Mouse (Mus musculus): ENCODE measurements at regions not wholly inside any gene's neighbourhood (a gene's known extent, or its start where the extent isn't known, plus 50 kb on each side); places are given as distances from the start of the nearest gene placed in this dataset.

GRCm38 (mm10) chr1:57497489-57498037 is 90.7 kb upstream of the Tyw5 start:
- Histone ChIP-seq H3K9ac (ENCODE audit: low read length) (no peak overlapping the region), H3K36me3 (ENCODE audit: control insufficient read depth, insufficient read depth, low read length) (no peaks in the 10 kb centered on the region), H3K9me3 (replicated peaks; ENCODE audit: control insufficient read depth, low read length) (no peaks in the 10 kb centered on the region), H3K27me3 (ENCODE audit: control insufficient read depth, insufficient read depth, low read length) (no peaks in the 10 kb centered on the region), H3K27ac (ENCODE audit: low read length) (no peak overlapping the region), H3K4me3 (replicated peaks; ENCODE audit: low read length) (no peak overlapping the region), H3K4me1 (ENCODE audit: control insufficient read depth, insufficient read depth, low read length) (no peaks in the 10 kb centered on the region), H3K4me2 (ENCODE audit: low read depth, low read length) (no peak overlapping the region)
- ATAC-seq (ENCODE audit: insufficient read depth, low FRiP score) = no peak
- 52% methylated on average over 8 of the region's 8 CpGs for WGBS

DNA sequence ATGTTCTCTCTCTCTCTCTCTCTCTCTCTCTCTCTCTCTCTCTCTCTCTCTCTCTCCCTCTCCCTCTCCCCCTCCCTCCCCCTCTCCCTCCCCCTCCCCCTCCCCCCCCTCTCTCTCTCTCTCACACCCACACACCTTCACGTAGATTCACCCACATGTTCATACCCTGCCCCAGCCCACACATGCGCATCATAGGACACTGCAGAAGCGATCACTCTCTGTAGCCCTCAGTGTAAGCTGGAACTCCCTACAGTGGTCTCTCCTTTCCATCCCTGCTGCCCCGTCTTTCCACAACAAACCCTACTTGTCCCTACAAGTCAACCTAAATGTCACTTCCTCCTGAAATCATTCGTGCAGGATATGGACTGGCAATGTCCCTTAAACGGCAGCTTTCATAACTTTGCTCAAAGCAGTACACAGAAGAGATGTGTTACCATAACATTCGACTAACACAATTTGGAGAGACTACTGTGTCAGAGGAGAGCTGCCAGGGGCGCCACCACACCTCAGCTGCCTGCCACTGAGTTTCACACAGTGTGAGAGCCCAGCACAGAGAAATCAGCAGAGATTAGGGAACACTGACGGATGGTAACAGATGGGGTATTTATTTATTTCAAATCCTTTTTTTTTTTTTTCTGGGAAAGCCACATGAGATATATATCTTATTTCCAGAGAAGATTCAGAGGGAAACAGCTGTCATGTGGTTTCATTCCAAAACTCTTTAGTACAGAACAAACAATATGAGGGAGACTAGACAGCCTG is 103.6 kb upstream of the Tyw5 start:
- Histone ChIP-seq H3K36me3 (ENCODE audit: control insufficient read depth, insufficient read depth, low read length) (no peaks in the 10 kb centered on the region), H3K9ac (ENCODE audit: low read length) (no peak overlapping the region), H3K27ac (ENCODE audit: low read length) (no peak overlapping the region), H3K4me3 (replicated peaks; ENCODE audit: low read length) (no peak overlapping the region), H3K4me2 (ENCODE audit: low read depth, low read length) (peak overlapping the region; percentile 4; the same call in 1 of the 2 replicates), H3K27me3 (ENCODE audit: control insufficient read depth, insufficient read depth, low read length) (no peaks in the 10 kb centered on the region), H3K9me3 (replicated peaks; ENCODE audit: control insufficient read depth, low read length) (no peaks in the 10 kb centered on the region), H3K4me1 (ENCODE audit: control insufficient read depth, insufficient read depth, low read length) (no peaks in the 10 kb centered on the region)
- 61% methylated on average over 9 of the region's 9 CpGs for WGBS
- no peak for ATAC-seq (ENCODE audit: insufficient read depth, low FRiP score)

DNA sequence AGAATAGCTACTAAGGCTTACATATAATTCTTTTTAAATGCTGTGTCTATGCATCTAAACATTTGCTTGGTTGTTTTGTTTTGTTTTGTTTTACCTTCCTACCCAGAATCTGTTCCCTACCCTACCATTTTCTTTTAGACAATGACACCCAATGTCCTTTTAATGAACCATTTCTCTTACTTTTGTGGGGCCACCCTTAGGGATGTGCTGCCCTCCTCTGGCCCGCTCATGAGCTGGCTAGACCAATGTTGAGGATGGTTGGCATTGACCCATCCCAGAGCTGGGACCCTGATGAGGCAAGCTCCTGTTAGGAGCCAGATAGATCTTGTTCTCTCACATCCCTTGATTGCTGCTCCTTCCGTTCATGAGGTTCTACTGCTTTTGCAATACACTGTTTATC is 105.0 kb upstream of the Tyw5 start:
- Histone ChIP-seq H3K27me3 (ENCODE audit: control insufficient read depth, insufficient read depth, low read length) (no peaks in the 10 kb centered on the region), H3K4me1 (ENCODE audit: control insufficient read depth, insufficient read depth, low read length) (no peaks in the 10 kb centered on the region), H3K36me3 (ENCODE audit: control insufficient read depth, insufficient read depth, low read length) (no peaks in the 10 kb centered on the region), H3K9ac (ENCODE audit: low read length) (no peak overlapping the region), H3K9me3 (replicated peaks; ENCODE audit: control insufficient read depth, low read length) (no peaks in the 10 kb centered on the region), H3K4me2 (ENCODE audit: low read depth, low read length) (no peak overlapping the region), H3K4me3 (replicated peaks; ENCODE audit: low read length) (no peak overlapping the region), H3K27ac (ENCODE audit: low read length) (no peak overlapping the region)
- no peak for ATAC-seq (ENCODE audit: insufficient read depth, low FRiP score)
- 91% methylated on average over 2 of the region's 2 CpGs for WGBS

- no peak overlapping the region for H3K4me2 ChIP-seq (ENCODE audit: low read depth, low read length)
- H3K4me1 ChIP-seq (ENCODE audit: control insufficient read depth, insufficient read depth, low read length) = no peaks in the 10 kb centered on the region
- WGBS = 52% methylated on average over 3 of the region's 3 CpGs
- ATAC-seq (ENCODE audit: insufficient read depth, low FRiP score) = no peak
- no peaks in the 10 kb centered on the region for H3K36me3 ChIP-seq (ENCODE audit: control insufficient read depth, insufficient read depth, low read length)
- H3K27me3 ChIP-seq (ENCODE audit: control insufficient read depth, insufficient read depth, low read length) = no peaks in the 10 kb centered on the region
- no peak overlapping the region for H3K9ac ChIP-seq (ENCODE audit: low read length)
- H3K9me3 ChIP-seq (replicated peaks; ENCODE audit: control insufficient read depth, low read length) = no peaks in the 10 kb centered on the region
- no peak overlapping the region for H3K4me3 ChIP-seq (replicated peaks; ENCODE audit: low read length)
- H3K27ac ChIP-seq (ENCODE audit: low read length) = no peak overlapping the region
Measured at GRCm38 (mm10) chr1:57512516-57512915, 105.6 kb upstream of the Tyw5 start.

DNA sequence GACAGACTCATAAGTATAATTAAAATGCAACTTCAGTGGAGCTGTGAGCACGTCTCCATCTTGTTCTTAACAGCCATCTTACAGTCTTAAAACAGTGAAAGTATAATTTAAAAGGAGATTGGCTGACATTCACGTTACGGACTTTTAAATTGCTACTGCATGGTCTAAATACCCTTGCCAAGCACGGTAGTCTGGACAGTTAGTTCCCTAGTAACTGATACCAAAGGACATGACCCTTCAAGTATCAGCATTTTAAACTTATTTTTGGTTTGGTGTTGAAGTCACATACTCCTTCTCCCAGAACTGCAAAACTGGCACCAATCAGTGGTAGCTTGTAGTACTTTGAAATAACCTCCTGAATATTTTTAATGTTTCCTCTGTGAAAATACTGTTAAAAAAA is 119.1 kb upstream of the Tyw5 start:
- H3K36me3 ChIP-seq (ENCODE audit: control insufficient read depth, insufficient read depth, low read length) = no peaks in the 10 kb centered on the region
- H3K27ac ChIP-seq (ENCODE audit: low read length) = no peak overlapping the region
- no peaks in the 10 kb centered on the region for H3K27me3 ChIP-seq (ENCODE audit: control insufficient read depth, insufficient read depth, low read length)
- no peak overlapping the region for H3K4me2 ChIP-seq (ENCODE audit: low read depth, low read length)
- H3K9me3 ChIP-seq (replicated peaks; ENCODE audit: control insufficient read depth, low read length) = no peaks in the 10 kb centered on the region
- no peaks in the 10 kb centered on the region for H3K4me1 ChIP-seq (ENCODE audit: control insufficient read depth, insufficient read depth, low read length)
- ATAC-seq (ENCODE audit: insufficient read depth, low FRiP score) = no peak
- WGBS = 73% methylated on average over 4 of the region's 4 CpGs
- H3K9ac ChIP-seq (ENCODE audit: low read length) = no peak overlapping the region
- H3K4me3 ChIP-seq (replicated peaks; ENCODE audit: low read length) = no peak overlapping the region

DNA sequence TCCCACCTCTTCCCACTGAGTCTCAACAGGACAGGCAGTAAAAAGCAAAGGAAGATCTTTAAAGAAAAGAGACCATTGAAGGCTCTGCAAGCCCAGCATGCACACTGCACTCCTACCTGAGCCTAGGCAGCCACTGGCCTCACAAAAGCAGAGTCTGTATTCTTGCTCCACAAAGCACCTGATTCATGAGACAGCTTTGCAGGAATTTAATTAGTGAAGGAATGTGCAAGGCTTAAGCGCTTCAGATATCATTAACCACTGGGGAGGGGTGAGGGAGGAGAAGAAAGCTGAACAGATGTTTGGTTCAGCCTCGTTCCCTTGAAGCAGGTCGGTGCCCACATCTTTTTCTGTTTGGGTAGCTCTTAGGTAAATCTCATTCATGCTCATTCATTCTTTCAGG is 121.8 kb upstream of the Tyw5 start:
- no peaks in the 10 kb centered on the region for H3K27me3 ChIP-seq (ENCODE audit: control insufficient read depth, insufficient read depth, low read length)
- no peaks in the 10 kb centered on the region for H3K36me3 ChIP-seq (ENCODE audit: control insufficient read depth, insufficient read depth, low read length)
- no peak overlapping the region for H3K4me3 ChIP-seq (replicated peaks; ENCODE audit: low read length)
- no peak for ATAC-seq (ENCODE audit: insufficient read depth, low FRiP score)
- no peak overlapping the region for H3K27ac ChIP-seq (ENCODE audit: low read length)
- H3K4me2 ChIP-seq (ENCODE audit: low read depth, low read length) = no peak overlapping the region
- no peak overlapping the region for H3K9ac ChIP-seq (ENCODE audit: low read length)
- no peaks in the 10 kb centered on the region for H3K4me1 ChIP-seq (ENCODE audit: control insufficient read depth, insufficient read depth, low read length)
- H3K9me3 ChIP-seq (replicated peaks; ENCODE audit: control insufficient read depth, low read length) = no peaks in the 10 kb centered on the region
- 31% methylated on average over 3 of the region's 3 CpGs for WGBS

GRCm38 (mm10) chr1:57529320-57529719 is 122.4 kb upstream of the Tyw5 start:
- Histone ChIP-seq H3K9ac (ENCODE audit: low read length) (no peak overlapping the region), H3K4me3 (replicated peaks; ENCODE audit: low read length) (no peak overlapping the region), H3K27ac (ENCODE audit: low read length) (no peak overlapping the region), H3K9me3 (replicated peaks; ENCODE audit: control insufficient read depth, low read length) (no peaks in the 10 kb centered on the region), H3K4me1 (ENCODE audit: control insufficient read depth, insufficient read depth, low read length) (no peaks in the 10 kb centered on the region), H3K4me2 (ENCODE audit: low read depth, low read length) (no peak overlapping the region), H3K27me3 (ENCODE audit: control insufficient read depth, insufficient read depth, low read length) (no peaks in the 10 kb centered on the region), H3K36me3 (ENCODE audit: control insufficient read depth, insufficient read depth, low read length) (no peaks in the 10 kb centered on the region)
- ATAC-seq (ENCODE audit: insufficient read depth, low FRiP score) = no peak
- 61% methylated on average over 2 of the region's 2 CpGs for WGBS

DNA sequence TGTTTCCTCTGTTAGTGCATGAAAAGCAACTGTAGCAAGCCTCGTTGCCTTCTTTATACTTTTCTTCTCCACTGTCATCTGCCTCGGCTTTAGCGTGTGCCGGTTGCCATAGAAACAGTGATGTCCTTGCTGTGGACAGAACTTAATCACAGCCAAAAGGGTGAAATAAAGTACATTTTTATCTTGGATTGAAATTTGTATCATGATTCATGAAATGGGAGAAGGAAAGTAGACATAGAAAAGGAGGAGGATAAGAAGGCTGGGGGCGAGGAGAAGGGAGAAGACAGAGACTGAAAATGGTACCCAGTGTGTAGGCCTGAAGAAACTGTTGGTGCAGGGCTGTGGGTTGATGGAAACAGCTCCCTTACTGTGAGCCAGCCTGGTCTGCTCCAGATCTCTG is 130.5 kb upstream of the Tyw5 start:
- no peak overlapping the region for H3K27ac ChIP-seq (ENCODE audit: low read length)
- no peaks in the 10 kb centered on the region for H3K9me3 ChIP-seq (replicated peaks; ENCODE audit: control insufficient read depth, low read length)
- no peak for ATAC-seq (ENCODE audit: insufficient read depth, low FRiP score)
- H3K4me2 ChIP-seq (ENCODE audit: low read depth, low read length) = no peak overlapping the region
- WGBS = 84% methylated on average over 5 of the region's 5 CpGs
- H3K4me3 ChIP-seq (replicated peaks; ENCODE audit: low read length) = no peak overlapping the region
- no peaks in the 10 kb centered on the region for H3K4me1 ChIP-seq (ENCODE audit: control insufficient read depth, insufficient read depth, low read length)
- no peak overlapping the region for H3K9ac ChIP-seq (ENCODE audit: low read length)
- H3K36me3 ChIP-seq (ENCODE audit: control insufficient read depth, insufficient read depth, low read length) = no peaks in the 10 kb centered on the region
- H3K27me3 ChIP-seq (ENCODE audit: control insufficient read depth, insufficient read depth, low read length) = no peaks in the 10 kb centered on the region

- no peak overlapping the region for H3K9ac ChIP-seq (ENCODE audit: low read length)
- H3K36me3 ChIP-seq (ENCODE audit: control insufficient read depth, insufficient read depth, low read length) = no peaks in the 10 kb centered on the region
- H3K4me3 ChIP-seq (replicated peaks; ENCODE audit: low read length) = no peak overlapping the region
- WGBS = 52% methylated on average over 3 of the region's 3 CpGs
- no peak for ATAC-seq (ENCODE audit: insufficient read depth, low FRiP score)
- 0 out of 2 replicates have a peak, but pooled peaks cover 4% of the 10 kb centered on the region for H3K4me1 ChIP-seq (ENCODE audit: control insufficient read depth, insufficient read depth, low read length)
- H3K27me3 ChIP-seq (ENCODE audit: control insufficient read depth, insufficient read depth, low read length) = no peaks in the 10 kb centered on the region
- no peak overlapping the region for H3K27ac ChIP-seq (ENCODE audit: low read length)
- no peak overlapping the region for H3K4me2 ChIP-seq (ENCODE audit: low read depth, low read length)
- no peaks in the 10 kb centered on the region for H3K9me3 ChIP-seq (replicated peaks; ENCODE audit: control insufficient read depth, low read length)
Measured at GRCm38 (mm10) chr1:57544684-57545083, 137.8 kb upstream of the Tyw5 start.
